Mouse (Mus musculus): ENCODE results near the gene Nradd.

Nradd gene

GRCm38 (mm10) chr9:110624361-110625166 is at the start of gene Nradd:
Nradd (minus strand) TSS chr9:110624452.
- peak; percentile 83 for DNase-seq (ENCODE audit: low spot score)

- no peak for DNase-seq (ENCODE audit: low spot score)
Observed at GRCm38 (mm10) chr9:110673107-110673752, 49.0 kb upstream of the Nradd start.

- DNase-seq (ENCODE audit: low spot score), result no peak
Observed at GRCm38 (mm10) chr9:110672462-110673106, 48.3 kb upstream of the Nradd start.

GRCm38 (mm10) chr9:110669785-110670184 is 45.5 kb upstream of the Nradd start:
- no peak for DNase-seq (ENCODE audit: low spot score)

GRCm38 (mm10) chr9:110668601-110669293 is 44.5 kb upstream of the Nradd start:
- DNase-seq (ENCODE audit: low spot score), result no peak

DNA sequence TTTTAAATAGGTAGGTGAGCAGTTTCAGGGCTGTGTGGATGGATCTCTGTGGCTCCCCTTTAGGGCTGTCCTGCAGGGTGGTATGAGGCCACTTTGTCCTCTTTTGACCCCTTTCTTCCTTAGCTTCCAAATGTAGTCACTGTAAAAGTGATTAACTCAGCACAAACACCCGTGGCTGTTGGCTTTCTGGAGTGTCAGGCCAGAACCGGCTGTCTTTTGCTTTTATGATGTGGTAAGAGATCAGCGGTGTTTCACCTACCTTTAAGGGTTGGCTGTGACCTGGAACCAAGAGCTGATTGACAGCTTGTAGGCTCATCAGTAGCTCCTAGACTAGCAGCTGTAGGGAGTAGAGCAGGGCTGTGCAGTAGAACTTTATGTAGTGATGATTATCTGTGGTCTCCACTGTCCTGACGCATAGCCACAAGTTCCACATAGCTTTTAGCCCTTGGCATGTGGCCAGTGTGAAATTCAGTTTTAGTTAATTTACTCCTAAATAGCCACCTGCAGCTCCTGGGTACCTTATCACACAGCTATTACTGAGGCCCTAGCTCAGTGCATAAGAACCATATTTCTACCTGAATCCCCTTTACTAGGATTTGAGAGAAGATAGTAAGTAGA is 43.1 kb upstream of the Nradd start:
- DNase-seq (ENCODE audit: low spot score), result no peak

- no peak for DNase-seq (ENCODE audit: low spot score)
Observed at GRCm38 (mm10) chr9:110666374-110666773, 42.1 kb upstream of the Nradd start.

GRCm38 (mm10) chr9:110665912-110666311 is 41.7 kb upstream of the Nradd start:
- no peak for DNase-seq (ENCODE audit: low spot score)

GRCm38 (mm10) chr9:110662844-110663243 is 38.6 kb upstream of the Nradd start:
- no peak for DNase-seq (ENCODE audit: low spot score)

GRCm38 (mm10) chr9:110660856-110661612 is 36.8 kb upstream of the Nradd start:
- DNase-seq (ENCODE audit: low spot score), result no peak

- DNase-seq (ENCODE audit: low spot score), result no peak
Observed at GRCm38 (mm10) chr9:110660208-110660607, 36.0 kb upstream of the Nradd start.

- DNase-seq (ENCODE audit: low spot score), result no peak
Observed at GRCm38 (mm10) chr9:110659521-110659920, 35.3 kb upstream of the Nradd start.

- DNase-seq (ENCODE audit: low spot score), result no peak
Observed at GRCm38 (mm10) chr9:110657474-110658078, 33.3 kb upstream of the Nradd start.

- peak; percentile 96 for DNase-seq (ENCODE audit: low spot score)
Observed at GRCm38 (mm10) chr9:110656249-110657221, 32.3 kb upstream of the Nradd start, which contains the start of gene Ccdc12. Ccdc12 (plus strand) TSS chr9:110656503.

GRCm38 (mm10) chr9:110655651-110656007 is 31.4 kb upstream of the Nradd start:
- DNase-seq (ENCODE audit: low spot score), result no peak

DNA sequence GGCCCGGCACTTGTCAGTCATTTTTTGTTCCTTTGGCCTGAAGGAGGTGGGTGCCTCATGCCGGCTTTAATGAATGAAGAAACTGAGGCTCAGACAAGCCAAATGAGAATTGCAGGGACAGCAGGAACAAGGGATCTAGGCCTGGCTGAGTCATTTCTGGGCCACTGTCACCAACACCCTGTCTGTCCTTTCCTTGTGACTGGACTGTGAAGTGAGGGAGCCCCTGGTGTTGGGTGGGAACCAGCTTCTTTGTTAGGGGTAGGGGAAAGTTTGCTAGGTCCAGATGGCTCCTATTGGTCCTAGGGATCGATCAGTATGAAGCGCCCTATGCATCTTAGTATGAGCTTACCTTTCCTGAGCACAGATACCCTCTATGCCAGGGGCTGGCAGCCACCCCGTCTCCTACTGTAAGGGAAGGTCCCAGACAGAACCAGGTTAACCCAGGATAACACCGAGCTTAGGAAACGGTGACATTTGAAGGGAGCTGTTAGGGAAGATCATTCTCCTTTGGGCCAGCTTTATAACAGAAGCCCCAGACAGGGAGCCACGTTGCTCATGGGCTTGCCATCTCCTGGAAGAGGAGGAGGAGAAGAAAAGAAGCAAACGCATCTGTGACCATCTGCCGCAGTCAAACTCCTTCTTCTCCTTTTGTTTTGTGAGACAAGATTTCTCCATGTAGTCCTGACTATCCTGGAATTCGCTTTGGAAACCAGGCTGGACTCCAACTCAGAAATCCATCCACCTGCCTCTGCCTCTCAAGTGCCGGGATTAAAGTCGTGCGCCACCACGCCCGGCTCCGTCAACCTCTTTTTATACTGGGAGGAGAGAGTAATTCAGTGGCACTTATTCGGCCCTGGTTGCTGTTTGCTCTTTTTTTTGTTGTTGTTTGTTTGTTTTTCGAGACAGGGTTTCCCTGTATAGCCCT is 30.7 kb upstream of the Nradd start:
- DNase-seq (ENCODE audit: low spot score), result no peak

DNA sequence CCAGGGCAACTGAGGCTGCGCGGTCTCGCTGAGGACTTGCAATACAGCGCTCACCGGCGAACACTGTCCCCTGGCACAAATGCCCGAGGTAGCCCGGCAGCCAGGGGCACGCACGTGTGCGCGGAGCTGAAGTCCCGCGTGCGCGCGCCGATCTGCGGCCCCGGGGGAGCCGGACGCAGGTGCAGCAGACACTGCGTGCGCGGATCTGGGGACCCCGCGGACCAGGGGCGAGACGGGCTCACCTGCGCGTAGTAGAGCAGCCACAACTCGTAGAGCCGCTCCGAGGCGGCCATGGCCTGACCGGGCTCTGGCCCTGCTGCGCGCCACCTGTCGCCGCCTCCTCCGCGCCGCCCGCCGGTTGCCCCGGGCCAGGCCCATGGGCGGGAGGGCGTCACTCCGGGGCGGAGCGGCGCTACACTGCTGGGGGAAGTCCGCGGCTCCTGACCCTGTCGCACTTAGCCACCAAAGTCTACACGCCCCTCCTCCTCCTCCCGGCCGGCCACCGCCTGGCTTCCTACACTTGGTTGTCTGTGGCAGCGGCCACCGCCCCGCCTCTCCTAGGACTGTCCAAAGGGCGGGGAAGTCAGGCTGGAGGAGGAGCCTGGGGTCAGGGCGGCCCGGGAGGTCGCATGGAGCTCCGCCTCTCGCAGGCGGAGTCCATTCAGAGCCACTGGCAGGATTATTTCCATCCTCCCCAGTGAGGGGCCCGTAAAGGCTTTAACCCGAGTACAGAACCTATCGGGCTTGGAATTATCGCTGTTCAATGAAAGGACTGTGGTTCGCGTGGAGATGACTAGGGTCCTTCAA is 29.6 kb upstream of the Nradd start, which contains the start of gene Nbeal2:
Nbeal2 (minus strand) TSS at position 507 of the 807 bp plus-strand sequence.
- peak; percentile 64 for DNase-seq (ENCODE audit: low spot score)
